Mouse (Mus musculus): ENCODE data around the gene Smarcad1.

The Smarcad1 gene

GRCm38 (mm10) chr6:65117540-65117939 lies 75.2 kb downstream of the Smarcad1 start:
- DNase-seq: no peak

GRCm38 (mm10) chr6:65126074-65126726 lies 83.8 kb downstream of the Smarcad1 start:
- peak; percentile 67 for DNase-seq

GRCm38 (mm10) chr6:65132376-65132775 lies 90.0 kb downstream of the Smarcad1 start:
- peak; percentile 16 for DNase-seq

GRCm38 (mm10) chr6:65137802-65138201 lies 95.4 kb downstream of the Smarcad1 start:
- no peak for DNase-seq

GRCm38 (mm10) chr6:65138243-65138642 lies 95.9 kb downstream of the Smarcad1 start:
- DNase-seq: no peak

- DNase-seq: peak; percentile 34
These were observed 97.8 kb downstream of the Smarcad1 start for GRCm38 (mm10) chr6:65140082-65140749.

GRCm38 (mm10) chr6:65140750-65141243 lies 98.4 kb downstream of the Smarcad1 start:
- DNase-seq: no peak

GRCm38 (mm10) chr6:65142316-65142715 lies 99.9 kb downstream of the Smarcad1 start:
- DNase-seq: no peak

- peak; percentile 46 for DNase-seq
These were observed 102.3 kb downstream of the Smarcad1 start, which contains the start of gene Hpgds for GRCm38 (mm10) chr6:65144621-65145205. Hpgds (minus strand) TSS chr6:65144908.

- no peak for DNase-seq
These were observed 104.0 kb downstream of the Smarcad1 start for GRCm38 (mm10) chr6:65146363-65146762.

GRCm38 (mm10) chr6:65150703-65151102 lies 108.3 kb downstream of the Smarcad1 start:
- DNase-seq: peak; percentile 43

GRCm38 (mm10) chr6:65153570-65153969 lies 111.2 kb downstream of the Smarcad1 start:
- no peak for DNase-seq

GRCm38 (mm10) chr6:65157042-65157441 lies 114.7 kb downstream of the Smarcad1 start:
- DNase-seq: no peak

GRCm38 (mm10) chr6:65159381-65159942 lies 117.1 kb downstream of the Smarcad1 start:
- DNase-seq: no peak

- DNase-seq: no peak
These were observed 121.8 kb downstream of the Smarcad1 start for GRCm38 (mm10) chr6:65164137-65164536.

GRCm38 (mm10) chr6:65164977-65165376 lies 122.6 kb downstream of the Smarcad1 start:
- DNase-seq: no peak
